Mouse (Mus musculus) ovary, postnatal 36 days (tissue): ENCODE data around the gene Vwa3b.
A peak's percentile ranks its signal among the peaks of the same experiment; 100 is the strongest.
"Not testable (repeated sequence)": the region's sequence is repeated elsewhere in the genome, so short reads cannot be mapped to it uniquely, and the experiment has no call there.

Experiments used
- DNase-seq: peaks from one replicate; pipeline ENCODE4 v3.0.0; 2022; ENCODE audit warnings: low spot score, mixed read lengths

The Vwa3b gene

GRCm38 (mm10) chr1:37025962-37026686 is at the start of gene Vwa3b:
Vwa3b (plus strand) TSS chr1:37026596.
- DNase-seq = no peak

GRCm38 (mm10) chr1:36976770-36977169 is 49.6 kb upstream of the Vwa3b start:
- DNase-seq = no peak

- no peak for DNase-seq
Observed at GRCm38 (mm10) chr1:36982191-36982961, 44.0 kb upstream of the Vwa3b start.

GRCm38 (mm10) chr1:36983754-36984153 is 42.6 kb upstream of the Vwa3b start:
- DNase-seq = no peak

GRCm38 (mm10) chr1:36984406-36984805 is 42.0 kb upstream of the Vwa3b start:
- DNase-seq = no peak

- DNase-seq = no peak
Observed at GRCm38 (mm10) chr1:36985896-36986295, 40.5 kb upstream of the Vwa3b start.

GRCm38 (mm10) chr1:36986396-36987160 is 39.8 kb upstream of the Vwa3b start:
- DNase-seq = no peak

- DNase-seq = no peak
Observed at GRCm38 (mm10) chr1:36987172-36988148, 38.9 kb upstream of the Vwa3b start.

- no peak for DNase-seq
Observed at GRCm38 (mm10) chr1:36988161-36988560, 38.2 kb upstream of the Vwa3b start.

GRCm38 (mm10) chr1:36988561-36988960 is 37.8 kb upstream of the Vwa3b start:
- DNase-seq = no peak

GRCm38 (mm10) chr1:36994296-36994695 is 32.1 kb upstream of the Vwa3b start:
- DNase-seq = no peak

- no peak for DNase-seq
Observed at GRCm38 (mm10) chr1:36995760-36996159, 30.6 kb upstream of the Vwa3b start.

- peak; percentile 48 for DNase-seq
Observed at GRCm38 (mm10) chr1:36996561-36997213, 29.7 kb upstream of the Vwa3b start.

- no peak for DNase-seq
Observed at GRCm38 (mm10) chr1:37000307-37000706, 26.1 kb upstream of the Vwa3b start.

- no peak for DNase-seq
Observed at GRCm38 (mm10) chr1:37001636-37002315, 24.6 kb upstream of the Vwa3b start.

- no peak for DNase-seq
Observed at GRCm38 (mm10) chr1:37002316-37003008, 23.9 kb upstream of the Vwa3b start.

- no peak for DNase-seq
Observed at GRCm38 (mm10) chr1:37004533-37004932, 21.9 kb upstream of the Vwa3b start.

GRCm38 (mm10) chr1:37005036-37005435 is 21.4 kb upstream of the Vwa3b start:
- no peak for DNase-seq

- not testable (repeated sequence) for DNase-seq
Observed at GRCm38 (mm10) chr1:37006529-37006928, 19.9 kb upstream of the Vwa3b start.

GRCm38 (mm10) chr1:37009880-37010279 is 16.5 kb upstream of the Vwa3b start:
- DNase-seq = no peak
